Mouse (Mus musculus) spleen, adult 18-20 months (tissue): Measurements from ENCODE around the gene Phf21b.

Experiments used
- DNase-seq, 2 experiments: peaks; one replicate each; pipeline ENCODE4 v3.0.0; 2022; ENCODE audit warnings: mixed read lengths in 2 of 2

Gene Phf21b

DNA sequence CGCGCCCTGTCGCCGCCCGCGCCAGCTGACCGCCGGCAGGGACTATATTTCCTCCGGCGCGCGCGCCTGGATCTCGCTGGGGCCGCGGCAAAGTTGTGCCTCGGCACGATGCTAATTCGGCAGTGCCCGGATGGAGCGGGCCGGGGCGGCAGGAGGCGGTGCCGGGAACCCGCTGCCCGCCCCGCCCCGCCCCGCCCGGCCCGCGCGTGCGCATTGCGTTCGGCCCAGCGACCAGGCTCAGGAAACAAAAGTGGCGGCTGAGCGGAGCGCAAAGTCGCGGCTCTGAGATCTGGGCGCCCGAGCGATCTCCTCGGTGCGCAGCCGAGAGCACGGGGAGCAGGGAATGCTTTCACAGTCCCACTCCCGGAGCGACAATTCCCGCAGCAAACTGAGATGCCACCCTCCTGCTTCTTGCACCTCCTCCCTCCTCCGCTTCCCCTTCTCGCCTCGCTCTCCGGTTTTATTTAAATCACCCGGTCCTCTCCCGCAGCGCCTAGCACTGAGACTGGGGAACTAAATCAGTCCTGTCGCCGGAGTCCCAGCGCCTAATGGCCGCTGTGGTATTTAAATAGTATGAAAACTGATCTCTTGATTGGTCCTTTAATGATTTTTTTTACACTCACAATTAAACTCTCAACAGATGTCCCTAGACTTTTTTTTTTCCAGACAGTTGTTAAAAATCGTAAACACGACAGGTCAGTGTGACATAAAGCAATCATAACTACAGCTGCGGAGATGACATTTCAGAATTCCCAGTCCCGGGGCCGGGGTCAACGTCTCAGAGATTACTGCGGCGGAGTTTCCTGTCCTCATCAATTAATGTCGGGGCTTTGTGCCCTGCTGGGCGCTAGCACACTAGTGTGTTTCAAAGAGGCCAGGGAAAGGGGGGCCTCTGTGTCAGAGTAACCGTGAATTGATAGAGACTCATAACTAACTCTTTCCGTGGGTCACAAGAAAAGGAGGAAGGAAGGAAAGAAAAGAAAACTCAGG is at the start of gene Phf21b:
TSS of gene Phf21b (minus strand) at position 44 of the 990 bp plus-strand sequence.
- peak; percentile 68 to 76 for DNase-seq

DNA sequence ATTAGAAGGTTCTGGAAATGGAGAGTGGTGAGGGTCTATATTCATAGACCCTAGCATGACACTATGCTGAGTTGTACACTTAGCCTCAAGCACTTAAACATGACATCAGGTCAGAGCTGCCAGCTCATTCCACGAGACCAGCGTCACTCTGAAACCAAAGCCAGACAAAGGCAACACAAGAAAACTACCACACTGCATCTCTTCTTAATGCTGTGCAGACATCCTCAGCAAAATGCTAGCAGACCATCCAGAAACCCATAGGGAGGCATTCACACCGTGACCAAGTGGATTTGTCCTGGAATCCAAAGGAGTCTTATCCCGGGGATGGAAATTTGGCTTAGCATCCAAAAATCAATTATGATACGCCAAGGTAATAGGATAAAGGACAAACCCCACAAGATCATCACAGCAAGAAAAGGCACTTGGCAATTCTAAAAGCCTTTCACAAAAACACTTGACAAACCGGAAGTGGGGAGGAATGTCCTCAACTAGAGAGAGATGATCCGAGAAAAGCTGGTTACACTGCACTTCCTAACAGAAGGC is 48.1 kb upstream of the Phf21b start:
- no peak for DNase-seq

DNA sequence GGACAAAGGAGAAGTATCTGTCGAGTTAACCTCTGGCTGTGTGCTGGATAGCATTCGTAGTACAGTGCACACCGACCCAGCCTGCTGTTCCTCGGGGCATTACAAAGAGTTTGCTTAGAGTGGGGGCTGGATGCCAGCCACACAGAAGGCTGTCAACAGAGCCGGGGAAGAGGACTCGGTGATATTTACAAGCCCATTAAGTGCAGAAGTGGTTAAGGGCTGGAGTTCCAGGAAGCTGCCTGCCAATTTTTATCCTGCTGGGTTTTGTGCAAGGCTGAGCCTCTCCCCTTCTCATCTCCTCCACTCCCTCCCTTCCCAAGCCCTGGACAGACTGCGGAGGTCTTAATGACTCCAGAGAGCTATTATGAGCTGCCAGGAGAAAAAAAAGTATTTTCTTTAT is 42.2 kb upstream of the Phf21b start:
- no peak for DNase-seq

DNA sequence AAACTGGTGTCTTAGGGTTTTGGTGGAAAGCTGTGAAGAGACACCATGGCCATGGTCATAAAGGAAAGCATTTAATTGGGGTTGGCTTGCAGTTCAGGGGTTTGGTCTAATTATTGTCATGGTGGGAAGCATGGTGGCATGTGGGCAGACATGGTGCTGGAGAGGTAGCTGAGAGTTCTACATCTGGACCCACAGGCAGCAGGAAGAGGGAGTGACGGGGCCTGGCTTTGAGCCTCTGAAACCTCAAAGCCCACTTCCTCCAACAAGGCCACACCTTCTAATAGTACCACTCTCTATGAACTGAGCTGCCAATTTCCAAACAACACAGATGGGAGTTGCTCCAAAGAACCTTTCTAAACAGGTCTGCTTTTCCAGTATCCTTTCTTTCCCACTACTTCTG is 40.8 kb upstream of the Phf21b start:
- no peak for DNase-seq

DNA sequence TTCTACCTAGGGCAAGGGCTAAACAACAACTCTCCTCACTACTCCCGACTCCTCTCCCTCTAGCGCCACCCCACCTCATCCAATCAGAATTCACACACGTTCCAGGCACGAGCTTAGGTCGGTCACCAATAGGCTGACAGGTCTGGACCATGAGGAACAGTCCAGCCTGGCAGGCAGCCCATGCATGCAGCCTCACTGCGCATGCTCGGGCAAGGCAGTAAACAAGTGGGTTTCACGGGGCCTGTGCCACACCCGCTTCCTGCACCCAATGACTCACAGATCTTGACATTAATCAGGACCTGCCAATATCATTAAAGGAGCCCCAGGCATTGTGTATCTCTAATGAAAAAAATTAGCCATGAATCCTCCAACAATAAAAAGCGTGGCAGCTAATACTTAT is 40.4 kb upstream of the Phf21b start:
- DNase-seq = peak in 1 of 2 experiments; percentile 6

DNA sequence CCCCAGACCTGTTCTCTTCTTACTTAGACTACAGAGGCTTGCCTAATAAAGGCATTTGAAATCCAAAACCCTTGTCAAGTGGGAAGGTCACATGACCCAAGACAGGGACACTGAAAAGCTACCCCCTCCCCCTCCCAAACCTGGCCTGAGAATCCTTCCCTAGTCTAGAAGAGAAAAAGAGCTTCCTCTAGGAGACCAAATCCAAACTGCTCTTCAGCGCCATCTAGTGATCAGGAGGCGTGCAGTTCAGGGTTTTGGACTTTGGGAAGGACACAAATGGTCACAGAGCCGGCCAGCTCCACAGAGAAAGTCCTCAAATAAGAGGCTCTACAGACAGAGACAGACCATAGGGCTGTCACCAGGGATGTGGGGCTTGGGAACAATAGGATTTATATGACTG is 35.8 kb upstream of the Phf21b start:
- peak in 1 of 2 experiments; percentile 42 for DNase-seq

DNA sequence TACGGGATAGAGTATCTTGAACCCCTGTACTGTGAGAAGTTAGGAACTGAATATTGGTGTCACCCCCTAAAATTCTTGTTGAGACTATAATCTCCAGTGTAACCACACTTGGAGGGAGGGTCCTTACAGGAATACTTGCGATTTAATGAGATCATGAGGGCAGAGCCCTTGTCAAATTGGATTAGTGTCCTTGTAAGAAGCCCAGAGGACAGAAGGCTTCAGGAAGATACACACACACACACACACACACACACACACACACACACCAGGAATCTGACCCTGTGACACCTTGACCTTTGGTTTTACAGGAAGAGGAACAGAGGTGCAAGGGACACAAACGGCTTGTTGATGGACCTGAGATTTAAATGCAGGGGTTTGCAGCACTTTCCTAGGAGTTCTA is 35.4 kb upstream of the Phf21b start:
- DNase-seq = no peak

DNA sequence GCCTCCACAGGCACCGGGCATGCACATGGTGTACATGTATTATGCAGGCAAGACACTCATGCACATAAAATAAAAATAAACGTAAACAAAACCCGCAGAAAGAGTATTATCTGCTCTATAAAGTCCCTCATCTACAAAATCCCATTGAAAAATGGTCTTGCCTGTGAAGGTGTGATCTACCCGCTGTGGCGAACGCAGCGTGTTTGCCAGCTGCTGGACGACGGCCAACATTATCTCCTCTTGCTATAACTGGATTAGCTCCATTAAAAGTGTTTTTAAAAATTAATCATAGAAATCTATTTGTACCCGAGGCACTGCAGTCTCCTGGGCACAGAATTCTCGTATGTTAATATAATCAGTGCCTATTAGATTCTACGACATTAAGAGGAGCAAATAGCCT is 32.2 kb upstream of the Phf21b start:
- no peak for DNase-seq

- DNase-seq = no peak
Observed at GRCm38 (mm10) chr15:84877029-84877815, 21.4 kb upstream of the Phf21b start.

DNA sequence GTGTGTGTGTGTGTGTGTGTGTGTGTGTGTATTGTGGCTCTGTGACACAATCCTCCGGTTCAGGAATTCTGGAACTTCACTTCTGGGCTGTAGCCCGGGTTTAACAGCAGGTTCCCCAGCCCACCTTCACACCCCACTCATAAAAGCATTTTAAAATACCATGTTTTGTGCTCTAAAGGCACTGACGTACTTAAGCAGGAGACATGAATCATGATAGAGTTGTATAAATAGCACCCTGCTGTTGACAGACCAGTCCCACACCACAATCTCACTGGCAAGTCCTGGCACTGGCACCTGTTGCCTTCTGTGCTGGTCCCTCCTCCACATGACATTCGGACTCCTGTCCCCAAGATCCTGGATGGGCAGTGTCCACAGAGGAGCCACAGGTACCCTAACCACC is 18.0 kb upstream of the Phf21b start:
- no peak for DNase-seq

- no peak for DNase-seq
Observed at GRCm38 (mm10) chr15:84873079-84873478, 17.2 kb upstream of the Phf21b start.

- no peak for DNase-seq
Observed at GRCm38 (mm10) chr15:84871802-84872201, 16.0 kb upstream of the Phf21b start.

- no peak for DNase-seq
Observed at GRCm38 (mm10) chr15:84861911-84862310, 6.1 kb upstream of the Phf21b start.

DNA sequence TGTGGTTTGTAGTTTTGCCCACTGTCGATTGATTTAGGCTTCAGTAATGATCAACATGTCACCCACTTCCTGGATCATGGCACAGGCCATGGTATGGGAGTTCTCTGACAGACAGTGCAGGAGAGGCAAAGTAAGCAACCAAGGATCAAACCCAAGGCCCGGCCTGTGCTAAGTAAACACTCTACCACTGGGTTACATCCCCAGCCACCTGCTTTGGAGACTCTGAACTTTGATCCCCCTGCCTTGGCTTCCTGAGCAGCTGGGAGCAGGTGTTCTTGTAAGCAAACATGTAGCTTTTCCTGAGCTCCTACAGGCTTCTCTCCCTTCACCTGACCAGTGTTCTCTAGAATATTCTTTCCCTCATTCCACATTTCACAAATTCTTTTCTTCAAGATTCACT is 1.8 kb upstream of the Phf21b start:
- DNase-seq = no peak

- DNase-seq = peak; percentile 8 to 17
Observed at GRCm38 (mm10) chr15:84854921-84855901, 638 bp downstream of the Phf21b start.

GRCm38 (mm10) chr15:84854171-84854811 is 1.6 kb downstream of the Phf21b start:
- DNase-seq = peak in 1 of 2 experiments; percentile 22

GRCm38 (mm10) chr15:84853261-84854137 is 2.4 kb downstream of the Phf21b start:
- DNase-seq = peak; percentile 10 to 12

DNA sequence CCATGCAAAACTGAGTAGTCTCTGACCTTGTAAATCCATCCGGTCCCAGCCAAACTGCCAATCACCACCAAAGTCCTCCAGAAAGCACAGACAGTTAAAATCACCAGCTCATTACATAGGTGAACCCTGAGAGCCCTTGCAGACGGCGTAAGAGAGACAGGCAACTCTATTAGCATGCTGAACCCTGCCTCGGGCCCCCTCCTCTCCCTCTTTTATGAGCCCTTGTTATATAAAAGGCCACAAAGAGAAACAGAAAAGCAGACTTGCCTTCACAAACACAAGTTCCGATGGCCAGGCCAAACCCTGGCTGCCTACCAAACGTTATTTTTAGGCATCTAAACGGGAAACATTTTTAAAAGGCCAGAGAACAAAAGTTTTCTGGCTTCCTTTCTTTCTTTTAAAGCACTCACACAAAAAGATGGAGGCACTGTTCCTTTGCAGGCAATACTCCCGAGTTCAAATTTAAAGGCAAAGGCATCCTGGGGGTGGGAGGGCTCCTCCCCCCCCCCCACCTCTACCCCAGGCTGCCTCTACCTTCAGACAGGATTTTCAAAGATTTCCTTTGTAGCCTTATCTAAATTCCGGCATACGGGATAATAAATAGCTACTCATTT is 3.3 kb downstream of the Phf21b start:
- DNase-seq = no peak

- peak in 1 of 2 experiments; percentile 11 for DNase-seq
Observed at GRCm38 (mm10) chr15:84850321-84850720, 5.5 kb downstream of the Phf21b start.

DNA sequence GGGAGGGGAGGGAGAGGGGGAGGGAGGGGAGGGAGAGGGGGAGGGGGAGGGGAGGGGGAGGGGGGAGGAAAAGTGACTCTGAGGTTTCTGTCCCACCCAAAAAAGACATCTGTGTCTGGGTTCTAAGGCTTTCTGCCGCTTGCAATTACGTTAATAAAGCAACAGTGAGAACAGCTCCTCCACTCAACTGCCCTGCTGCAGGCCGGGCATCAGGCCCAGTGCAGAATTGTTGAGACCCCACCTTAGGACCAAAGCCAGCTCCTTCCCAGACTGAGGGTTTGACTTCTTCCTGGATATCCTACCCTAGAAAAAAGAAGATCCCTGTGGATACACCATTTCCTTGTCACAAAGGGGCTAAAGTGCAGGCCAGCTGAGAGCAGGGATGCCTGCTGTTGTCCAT is 9.6 kb downstream of the Phf21b start:
- no peak for DNase-seq
